Mouse (Mus musculus) megakaryocyte, embryonic 14.5 days (primary cell): ENCODE data around the gene Foxc1. TPM values are rescaled to one million over a fixed set of nuclear protein-coding genes. Genes with fewer than 3 reads are reported as not detected.

Source experiments
- H3K27me3 ChIP-seq: replicated peaks from 2 replicates; pipeline ENCODE3; 2012; ENCODE audit warnings: inconsistent platforms
- H3K36me3 ChIP-seq: replicated peaks from 2 replicates; pipeline ENCODE3; 2012; ENCODE audit warnings: low read length, inconsistent platforms, mixed read lengths
- H3K4me1 ChIP-seq: 2 replicates; pipeline ENCODE4 v1.6.1; 2012; ENCODE audit warnings: inconsistent platforms
- H3K4me3 ChIP-seq: replicated peaks from 2 replicates; pipeline ENCODE3; 2012; ENCODE audit warnings: moderate library complexity, mild to moderate bottlenecking, inconsistent platforms
- H3K9me3 ChIP-seq: 2 replicates; pipeline ENCODE4 v1.6.1; 2012; ENCODE audit warnings: inconsistent platforms
- FLI1 ChIP-seq: IDR thresholded peaks from 2 replicates; pipeline ENCODE4 v1.6.1; 2012; ENCODE audit warnings: low read length, inconsistent platforms, mixed read lengths
- GATA1 ChIP-seq: IDR thresholded peaks from 3 replicates; pipeline ENCODE4 v1.6.1; 2012; ENCODE audit warnings: mixed read lengths, low read length, inconsistent platforms, borderline replicate concordance
- polyA plus RNA-seq: library from polyadenylated mRNA; stranded (reverse); fragments of >175 nt; gene quantifications from 2 replicates; pipeline ENCODE4 v1.2.3, GENCODE M21; 2012; ENCODE audit warnings: low replicate concordance; ENCODE audit not compliant: insufficient read depth

The Foxc1 gene
- polyA plus RNA-seq, 1 experiment, result 0.17 TPM

DNA sequence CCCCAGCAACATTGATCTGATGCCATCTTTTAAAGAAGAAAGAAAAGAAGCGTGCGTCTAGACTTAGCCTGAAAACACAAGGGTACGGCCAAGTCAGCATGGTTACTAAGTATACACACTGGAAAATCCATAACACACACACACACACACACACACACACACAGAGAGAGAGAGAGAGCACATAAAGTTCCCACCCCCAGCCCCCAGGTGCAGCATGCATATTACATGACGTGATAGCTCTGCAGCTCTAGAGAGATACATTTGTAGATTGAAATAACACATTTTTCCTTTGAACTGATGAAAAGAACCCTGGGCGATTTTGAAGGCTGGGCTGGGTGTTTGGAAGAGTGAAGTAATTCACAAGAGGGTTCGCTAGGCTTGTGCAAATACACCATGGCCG lies 21.7 kb upstream of the Foxc1 start:
- H3K4me3 ChIP-seq, result no peak overlapping the region

DNA sequence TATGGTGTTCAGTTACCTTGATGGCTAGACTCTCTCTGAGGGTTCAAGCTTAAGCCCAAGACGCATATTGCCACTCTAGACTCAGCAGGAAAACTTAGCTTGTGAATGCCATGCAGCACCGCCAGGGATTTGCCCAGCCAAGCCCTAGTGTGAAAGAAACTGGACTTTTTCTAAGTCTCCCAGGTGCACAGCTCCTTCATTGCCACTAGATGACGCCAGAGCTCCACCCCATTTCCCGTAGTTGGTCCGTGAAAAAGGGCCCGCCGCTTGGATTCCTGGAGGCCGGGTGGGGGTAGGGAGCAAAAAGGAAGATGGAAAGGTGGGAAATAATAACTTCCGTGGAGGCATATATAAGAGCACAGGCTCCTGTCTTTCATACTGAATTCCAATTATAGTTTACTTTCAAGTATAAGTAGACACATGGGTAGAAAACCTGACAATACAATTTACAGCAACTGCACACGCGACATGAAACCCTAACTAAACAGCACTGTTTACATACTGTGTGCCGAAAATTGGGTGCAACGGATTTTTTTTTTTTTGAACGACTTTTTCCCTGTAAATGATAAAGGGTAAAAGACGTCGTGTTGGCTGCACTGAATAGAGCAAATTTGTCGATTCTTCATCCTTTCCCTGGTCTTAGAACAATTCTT lies 13.8 kb upstream of the Foxc1 start:
- H3K36me3 ChIP-seq, result no peaks in the 10 kb centered on the region
- H3K4me3 ChIP-seq, result peak overlapping the region; percentile 57
- no peaks in the 10 kb centered on the region for H3K9me3 ChIP-seq
- peaks cover 47% of the 10 kb centered on the region for H3K27me3 ChIP-seq
- H3K4me1 ChIP-seq, result peaks cover 11% of the 10 kb centered on the region
- TF ChIP-seq GATA1, result no peak
- no peak for TF ChIP-seq FLI1

More for the DNA sequence above, 21.7 kb upstream of the Foxc1 start:
- peaks cover 7% of the 10 kb centered on the region for H3K9me3 ChIP-seq
- H3K4me1 ChIP-seq, result no peaks in the 10 kb centered on the region
- peaks cover 15% of the 10 kb centered on the region for H3K27me3 ChIP-seq
- no peaks in the 10 kb centered on the region for H3K36me3 ChIP-seq
- TF ChIP-seq FLI1 (no peak), GATA1 (no peak)

DNA sequence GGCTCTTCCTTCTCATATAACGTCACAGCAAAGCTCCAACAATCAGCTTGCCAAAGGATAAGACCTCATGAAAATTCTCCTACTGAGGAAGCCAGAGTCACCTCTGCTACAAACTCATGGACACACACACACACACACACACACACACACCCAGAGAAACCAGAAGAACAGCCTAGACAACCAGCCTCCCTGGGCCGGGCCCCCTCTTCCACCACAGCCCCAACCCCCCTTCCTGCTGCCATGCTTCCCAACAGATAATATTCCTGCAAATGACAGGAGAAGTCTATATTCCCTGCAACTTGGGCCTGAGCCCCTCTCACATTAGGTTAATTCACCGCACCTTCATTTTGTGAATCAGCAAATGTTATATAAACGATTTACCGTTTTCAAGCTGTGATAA lies 13.3 kb upstream of the Foxc1 start:
- no peak overlapping the region for H3K4me3 ChIP-seq
- peaks cover 15% of the 10 kb centered on the region for H3K4me1 ChIP-seq
- H3K9me3 ChIP-seq, result no peaks in the 10 kb centered on the region
- no peak for TF ChIP-seq GATA1
- no peak for TF ChIP-seq FLI1
- no peaks in the 10 kb centered on the region for H3K36me3 ChIP-seq
- peaks cover 52% of the 10 kb centered on the region for H3K27me3 ChIP-seq

DNA sequence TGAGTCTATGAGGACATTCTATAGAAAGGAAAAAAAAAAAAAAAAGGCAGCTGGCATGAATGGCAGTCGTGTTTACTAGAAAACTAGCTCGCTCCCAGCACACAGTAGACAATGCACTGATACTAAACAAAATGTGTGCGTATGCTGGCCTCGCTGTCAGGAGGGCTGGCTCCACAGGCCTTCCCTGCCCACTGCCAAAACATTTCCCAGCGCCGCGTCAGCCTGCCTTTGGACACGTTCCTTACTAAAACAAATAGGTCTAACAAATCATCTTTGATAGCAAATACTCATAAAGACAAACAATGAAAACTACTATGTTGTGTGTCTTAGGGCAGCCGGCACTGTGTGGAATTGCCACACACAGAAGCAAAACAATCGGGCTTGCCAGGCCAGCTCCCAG lies 9.1 kb upstream of the Foxc1 start:
- Histone ChIP-seq H3K4me3 (no peak overlapping the region), H3K36me3 (no peaks in the 10 kb centered on the region), H3K9me3 (no peaks in the 10 kb centered on the region), H3K4me1 (peaks cover 35% of the 10 kb centered on the region), H3K27me3 (peaks cover 82% of the 10 kb centered on the region)
- TF ChIP-seq GATA1 (no peak), FLI1 (no peak)

DNA sequence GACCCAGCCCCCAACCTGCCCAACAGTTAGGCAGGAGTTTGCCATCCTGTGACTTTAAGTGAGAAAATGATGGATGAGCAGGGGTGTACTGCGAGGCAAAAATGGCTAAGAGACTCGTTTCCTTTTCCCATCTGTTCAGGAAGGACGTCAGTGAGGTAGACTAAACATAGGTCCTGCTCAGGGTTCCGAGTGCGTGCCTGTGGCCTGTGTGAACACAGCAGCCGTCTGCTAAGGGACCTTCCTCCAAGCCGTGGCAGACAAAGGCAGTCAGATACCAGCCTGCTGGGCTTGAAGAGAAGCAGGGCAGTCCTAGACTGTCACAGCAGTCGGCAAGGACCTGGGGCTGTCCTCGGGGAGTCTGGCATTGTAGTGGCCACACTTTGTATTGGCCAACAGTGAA lies 8.4 kb upstream of the Foxc1 start:
- H3K27me3 ChIP-seq, result peaks cover 89% of the 10 kb centered on the region
- no peaks in the 10 kb centered on the region for H3K36me3 ChIP-seq
- TF ChIP-seq FLI1, result no peak
- no peak for TF ChIP-seq GATA1
- no peak overlapping the region for H3K4me3 ChIP-seq
- peaks cover 36% of the 10 kb centered on the region for H3K4me1 ChIP-seq
- H3K9me3 ChIP-seq, result no peaks in the 10 kb centered on the region

DNA sequence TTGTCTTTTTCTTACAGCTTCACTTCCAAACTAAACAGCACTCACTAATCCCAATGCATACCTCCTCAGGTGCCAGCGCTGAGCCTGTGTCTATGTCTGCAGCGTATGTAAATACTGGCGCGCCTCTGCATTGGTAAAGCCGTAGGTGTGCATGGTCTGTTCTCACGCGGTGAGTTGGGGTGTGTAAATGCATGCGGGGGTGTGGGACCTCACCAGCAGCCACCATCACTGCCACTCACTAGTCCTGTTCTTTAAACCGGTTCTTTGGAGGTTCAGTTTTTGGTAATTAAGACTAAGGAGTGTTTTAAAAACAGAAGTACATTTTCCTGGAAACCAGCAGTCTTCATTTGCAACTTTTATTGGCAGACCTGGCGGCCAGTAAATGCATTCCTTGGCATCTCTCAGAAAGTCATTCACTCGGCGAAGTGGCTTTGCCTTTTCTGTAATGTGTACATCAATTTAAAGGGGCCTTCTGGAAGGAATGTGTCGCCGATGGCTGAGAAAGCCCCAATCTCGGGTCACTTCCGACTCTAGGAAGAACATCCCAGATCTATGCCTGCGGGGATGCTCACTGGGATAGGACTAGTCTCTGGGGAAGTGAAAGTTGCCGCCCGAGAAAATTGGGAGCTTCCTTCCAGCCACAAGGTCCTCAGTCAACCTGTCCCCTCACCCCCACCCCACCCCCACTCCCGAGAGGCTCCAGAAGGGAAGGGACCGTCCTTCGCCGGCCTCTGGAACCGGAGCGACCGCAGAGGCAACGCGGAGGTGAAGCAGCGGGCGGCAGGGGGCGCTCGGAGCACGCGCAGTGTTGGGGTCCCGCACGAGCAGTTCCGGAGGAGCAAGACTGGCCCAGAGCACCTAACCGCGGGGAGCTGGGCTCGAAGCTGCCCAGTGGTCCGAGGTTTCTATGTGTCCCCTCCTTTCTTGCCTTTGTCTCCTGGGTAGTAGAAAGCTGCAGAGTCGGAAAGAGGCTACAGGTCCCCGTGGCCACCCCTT lies 5.6 kb upstream of the Foxc1 start:
- Histone ChIP-seq H3K9me3 (no peaks in the 10 kb centered on the region), H3K4me1 (peaks cover 52% of the 10 kb centered on the region), H3K36me3 (no peaks in the 10 kb centered on the region), H3K4me3 (peak overlapping the region; percentile 90), H3K27me3 (peaks cover 93% of the 10 kb centered on the region)
- no peak for TF ChIP-seq GATA1
- no peak for TF ChIP-seq FLI1

DNA sequence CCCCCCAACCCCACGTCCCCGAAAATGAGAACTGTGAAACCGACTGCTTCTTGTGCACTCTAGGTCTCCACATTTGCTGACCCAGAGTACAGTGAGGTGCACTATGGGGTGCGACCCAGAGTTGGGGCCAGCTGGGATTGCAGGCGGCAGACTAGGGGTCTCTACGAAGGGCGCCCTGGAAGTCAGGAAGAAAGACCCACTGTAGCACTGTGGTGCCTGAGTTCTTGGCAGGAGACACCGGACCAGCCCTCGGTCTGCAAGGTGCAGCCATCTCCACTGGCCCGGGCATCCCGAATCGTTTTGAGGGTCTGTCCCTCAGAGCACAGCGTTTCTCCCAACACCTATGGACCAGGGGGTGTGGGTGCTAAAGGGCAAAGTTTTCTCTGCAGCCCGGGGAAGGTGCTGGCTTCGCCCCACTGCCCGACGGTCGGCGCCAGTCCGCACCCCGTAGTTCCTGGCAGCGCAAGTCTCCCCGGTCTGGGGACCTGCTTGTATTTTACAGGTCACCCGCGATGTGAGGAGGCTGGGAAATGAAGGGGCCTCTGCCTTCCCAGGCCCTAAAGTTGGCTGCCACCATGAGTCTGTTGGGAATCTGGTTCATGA lies 4.6 kb upstream of the Foxc1 start:
- Histone ChIP-seq H3K27me3 (peaks cover 94% of the 10 kb centered on the region), H3K4me1 (peaks cover 57% of the 10 kb centered on the region), H3K36me3 (no peaks in the 10 kb centered on the region), H3K4me3 (peak overlapping the region; percentile 90), H3K9me3 (no peaks in the 10 kb centered on the region)
- TF ChIP-seq FLI1 (no peak), GATA1 (no peak)

DNA sequence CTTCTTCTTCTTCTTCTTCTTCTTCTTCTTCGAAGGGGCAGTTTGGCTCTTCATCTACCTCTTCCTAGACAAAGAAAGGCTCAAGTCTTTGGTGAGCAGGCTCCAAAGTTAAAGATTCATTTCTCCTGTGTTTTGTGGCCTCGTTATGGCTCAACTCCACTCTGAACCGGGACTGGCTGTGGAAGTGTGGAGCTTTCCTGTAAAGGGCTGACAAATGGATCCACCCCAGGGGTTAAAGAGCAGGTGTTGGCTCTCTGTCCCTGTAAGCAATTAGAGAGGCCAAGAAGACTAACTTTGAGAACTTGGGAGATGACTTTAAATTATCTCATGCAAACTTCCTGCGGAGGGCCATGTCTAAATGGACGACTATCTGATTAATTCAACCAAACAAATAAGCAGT lies 4.0 kb upstream of the Foxc1 start:
- Histone ChIP-seq H3K4me3 (no peak overlapping the region), H3K27me3 (peaks cover 98% of the 10 kb centered on the region), H3K36me3 (no peaks in the 10 kb centered on the region), H3K9me3 (no peaks in the 10 kb centered on the region), H3K4me1 (peaks cover 63% of the 10 kb centered on the region)
- TF ChIP-seq GATA1, result no peak
- TF ChIP-seq FLI1, result no peak

DNA sequence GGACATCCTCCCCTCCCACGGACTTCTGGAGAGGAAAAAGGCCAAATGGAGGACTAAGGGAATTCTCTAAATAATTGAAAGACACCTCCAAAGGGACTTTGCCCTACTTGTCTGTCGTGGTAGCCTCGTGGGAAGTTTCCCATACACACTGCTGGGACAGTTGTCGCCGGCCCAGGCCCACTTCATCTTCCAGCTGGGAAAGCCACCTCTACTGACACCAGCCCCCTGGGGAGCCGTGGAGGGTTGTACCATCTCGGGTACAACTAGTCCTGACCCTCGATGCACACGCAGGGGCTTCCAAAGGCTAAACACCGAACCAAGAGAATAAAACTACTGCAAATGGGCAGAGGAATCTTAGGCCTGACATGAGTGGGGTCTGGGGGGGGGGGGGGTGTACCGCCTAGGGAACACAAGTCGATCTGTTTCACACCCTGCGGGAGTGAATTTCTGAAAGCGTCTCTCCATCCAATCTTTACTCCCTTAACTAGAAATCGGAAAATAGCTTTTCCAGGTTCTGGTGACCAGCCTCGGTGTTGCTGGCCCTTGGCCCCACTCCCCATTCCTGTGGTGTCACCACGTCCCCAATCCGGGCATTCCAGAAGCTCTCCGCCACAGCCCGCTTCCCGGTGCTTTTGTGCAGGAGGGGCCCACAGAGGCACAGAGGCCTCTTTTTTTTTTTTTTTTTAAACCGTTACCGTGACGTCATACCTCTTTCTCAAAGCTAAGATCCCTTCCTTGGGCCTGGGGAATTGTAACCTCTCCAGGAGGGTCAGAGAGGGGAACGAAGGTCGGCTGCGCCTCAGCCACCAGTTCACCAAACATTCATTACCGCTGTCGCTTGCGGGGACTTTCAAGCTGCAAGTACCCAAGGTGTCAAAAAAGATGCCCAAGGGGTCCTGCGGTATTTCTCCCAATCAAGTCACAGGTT lies 3.0 kb upstream of the Foxc1 start:
- Histone ChIP-seq H3K4me3 (no peak overlapping the region), H3K9me3 (no peaks in the 10 kb centered on the region; the same call in 1 of the 2 replicates), H3K27me3 (peaks cover 98% of the 10 kb centered on the region), H3K36me3 (no peaks in the 10 kb centered on the region), H3K4me1 (peaks cover 68% of the 10 kb centered on the region)
- TF ChIP-seq FLI1 (no peak), GATA1 (no peak)
